ENCODE assay signal across 16 mouse cellular contexts in genomic region chr14:33682768-33683167, GRCm38 (mm10).
"Had no signal": no experiment of that assay in that cellular context is flagged by ENCODE, and none has a peak within 500 bp of the region (broad histone marks: within the 10 kb centered on the region; RNA-seq: fewer than 3 reads in every experiment).

No protein-coding gene starts in this region.

- ATAC-seq: liver, postnatal 0 days had no signal

- H3K27ac ChIP-seq: layer of hippocampus, adult 2 months; limb, embryonic 12.5 days; liver, embryonic 13.5 days; macrophage; stomach, embryonic 15.5 days had no signal

- H3K4me2 ChIP-seq: limb, embryonic 12.5 days; liver, embryonic 13.5 days; midbrain, embryonic 11.5 days; midbrain, embryonic 15.5 days; neural tube, embryonic 13.5 days; stomach, embryonic 15.5 days had no signal

- H3K4me3 ChIP-seq: layer of hippocampus, adult 2 months; limb, embryonic 12.5 days; liver, embryonic 13.5 days; megakaryocyte, embryonic 14.5 days; midbrain, embryonic 15.5 days; neural tube, embryonic 13.5 days; stomach, embryonic 15.5 days had no signal

- H3K9ac ChIP-seq: limb, embryonic 12.5 days; liver, embryonic 13.5 days; liver, postnatal 0 days; midbrain, embryonic 15.5 days; neural tube, embryonic 13.5 days; stomach, embryonic 15.5 days had no signal

- H3K4me1 ChIP-seq: liver, embryonic 13.5 days; megakaryocyte, embryonic 14.5 days had no signal

- H3K27me3 ChIP-seq: liver, embryonic 13.5 days; megakaryocyte, embryonic 14.5 days; midbrain, embryonic 15.5 days; stomach, embryonic 15.5 days had no signal

- DNase-seq: kidney, postnatal 10 days; kidney, postnatal 4 days; liver; liver, embryonic 13.5 days; liver, postnatal 0 days; lung, postnatal 10 days; right cerebral cortex, postnatal 14 days; thymus, postnatal 36 days had no signal

- H3K36me3 ChIP-seq: limb, embryonic 12.5 days; liver, embryonic 13.5 days; midbrain, embryonic 15.5 days; neural tube, embryonic 13.5 days; stomach, embryonic 15.5 days had no signal

- H3K9me3 ChIP-seq: limb, embryonic 12.5 days; liver, embryonic 13.5 days; midbrain, embryonic 15.5 days; neural tube, embryonic 13.5 days; stomach, embryonic 15.5 days had no signal
